Mouse (Mus musculus): ENCODE results near the gene Myo16. TPM values are rescaled to one million over a fixed set of nuclear protein-coding genes. Genes with fewer than 3 reads are reported as not detected.

Gene Myo16
- total RNA-seq, 2 experiments from 2014 or later = 71.4 to 78.7 TPM

GRCm38 (mm10) chr8:10597595-10597994 lies 443.9 kb downstream of the Myo16 start:
- no peak for DNase-seq (ENCODE audit: low spot score in 2 of 2)

GRCm38 (mm10) chr8:10598889-10599288 lies 445.2 kb downstream of the Myo16 start:
- DNase-seq (ENCODE audit: low spot score in 2 of 2) = no peak

GRCm38 (mm10) chr8:10606028-10606815 lies 452.5 kb downstream of the Myo16 start:
- no peak for DNase-seq (ENCODE audit: low spot score in 2 of 2)

GRCm38 (mm10) chr8:10606816-10607209 lies 453.1 kb downstream of the Myo16 start:
- no peak for DNase-seq (ENCODE audit: low spot score in 2 of 2)

- no peak for DNase-seq (ENCODE audit: low spot score in 2 of 2)
Measured at GRCm38 (mm10) chr8:10611636-10612035, 457.9 kb downstream of the Myo16 start.

- DNase-seq (ENCODE audit: low spot score in 2 of 2) = no peak
Measured at GRCm38 (mm10) chr8:10613371-10613770, 459.7 kb downstream of the Myo16 start.

GRCm38 (mm10) chr8:10619689-10620088 lies 466.0 kb downstream of the Myo16 start:
- no peak for DNase-seq (ENCODE audit: low spot score in 2 of 2)

- no peak for DNase-seq (ENCODE audit: low spot score in 2 of 2)
Measured at GRCm38 (mm10) chr8:10625262-10625661, 471.6 kb downstream of the Myo16 start.

- DNase-seq (ENCODE audit: low spot score in 2 of 2) = no peak
Measured at GRCm38 (mm10) chr8:10628725-10629124, 475.0 kb downstream of the Myo16 start.

- no peak for DNase-seq (ENCODE audit: low spot score in 2 of 2)
Measured at GRCm38 (mm10) chr8:10629862-10630261, 476.2 kb downstream of the Myo16 start.

GRCm38 (mm10) chr8:10631006-10631405 lies 477.3 kb downstream of the Myo16 start:
- DNase-seq (ENCODE audit: low spot score in 2 of 2) = no peak

- no peak for DNase-seq (ENCODE audit: low spot score in 2 of 2)
Measured at GRCm38 (mm10) chr8:10632603-10633002, 478.9 kb downstream of the Myo16 start.

GRCm38 (mm10) chr8:10633360-10634140 lies 479.8 kb downstream of the Myo16 start:
- no peak for DNase-seq (ENCODE audit: low spot score in 2 of 2)

GRCm38 (mm10) chr8:10634421-10634820 lies 480.7 kb downstream of the Myo16 start:
- DNase-seq (ENCODE audit: low spot score in 2 of 2) = peak; percentile 22 to 25

- DNase-seq (ENCODE audit: low spot score in 2 of 2) = no peak
Measured at GRCm38 (mm10) chr8:10638871-10639270, 485.2 kb downstream of the Myo16 start.

- no peak for DNase-seq (ENCODE audit: low spot score in 2 of 2)
Measured at GRCm38 (mm10) chr8:10640176-10640810, 486.6 kb downstream of the Myo16 start.

- DNase-seq (ENCODE audit: low spot score in 2 of 2) = no peak
Measured at GRCm38 (mm10) chr8:10640859-10641258, 487.1 kb downstream of the Myo16 start.

GRCm38 (mm10) chr8:10641343-10641742 lies 487.6 kb downstream of the Myo16 start:
- no peak for DNase-seq (ENCODE audit: low spot score in 2 of 2)

GRCm38 (mm10) chr8:10643244-10643643 lies 489.5 kb downstream of the Myo16 start:
- no peak for DNase-seq (ENCODE audit: low spot score in 2 of 2)

GRCm38 (mm10) chr8:10644481-10644880 lies 490.8 kb downstream of the Myo16 start:
- no peak for DNase-seq (ENCODE audit: low spot score in 2 of 2)

GRCm38 (mm10) chr8:10645740-10646139 lies 492.0 kb downstream of the Myo16 start:
- no peak for DNase-seq (ENCODE audit: low spot score in 2 of 2)

- no peak for DNase-seq (ENCODE audit: low spot score in 2 of 2)
Measured at GRCm38 (mm10) chr8:10646485-10646884, 492.8 kb downstream of the Myo16 start.
